Mouse (Mus musculus) stomach, embryonic 15.5 days (tissue): Measurements from ENCODE around the gene Foxl1. TPM values are rescaled to one million over a fixed set of nuclear protein-coding genes. Genes with fewer than 3 reads are reported as not detected.
A peak's percentile ranks its signal among the peaks of the same experiment; 100 is the strongest.

Experiments
- ATAC-seq: fragments of 200-750 bp; cut with Nextera tagmentation; 2 replicates; pipeline ENCODE4 v1.8.0; 2017; ENCODE audit warnings: low read depth, moderate number of reproducible peaks, moderate TSS enrichment; ENCODE audit not compliant: insufficient read depth, low FRiP score
- H3K27ac ChIP-seq: fragments of 300-500 bp; sonication (generic); 2 replicates; pipeline ENCODE4 v1.5.1; 2015; ENCODE audit warnings: mild to moderate bottlenecking, inconsistent platforms
- H3K27me3 ChIP-seq: fragments of 300-500 bp; sonication (generic); replicated peaks from 2 replicates; pipeline ENCODE4 v1.6.1; 2015; ENCODE audit warnings: inconsistent platforms
- H3K36me3 ChIP-seq: fragments of 300-500 bp; sonication (generic); 2 replicates; pipeline ENCODE4 v1.6.1; 2015; ENCODE audit warnings: inconsistent platforms
- H3K4me1 ChIP-seq: fragments of 300-500 bp; sonication (generic); 2 replicates; pipeline ENCODE4 v1.6.1; 2015; ENCODE audit warnings: inconsistent platforms
- H3K4me2 ChIP-seq: fragments of 300-500 bp; sonication (generic); 2 replicates; pipeline ENCODE4 v1.6.1; 2015; ENCODE audit warnings: mild to moderate bottlenecking, inconsistent platforms
- H3K4me3 ChIP-seq: fragments of 300-500 bp; sonication (generic); replicated peaks from 2 replicates; pipeline ENCODE4 v1.5.1; 2015; ENCODE audit warnings: inconsistent platforms
- H3K9ac ChIP-seq: fragments of 300-500 bp; sonication (generic); 2 replicates; pipeline ENCODE4 v1.6.1; 2015; ENCODE audit warnings: inconsistent platforms
- H3K9me3 ChIP-seq: fragments of 300-500 bp; sonication (generic); 2 replicates; pipeline ENCODE4 v1.6.1; 2016; ENCODE audit warnings: inconsistent platforms
- WGBS: fragments of 180-500 bp; shearing (Covaris S2); methylation state at CpG from one replicate; pipeline ENCODE4 v1.1.7; 2015; 5-methylcytosine and 5-hydroxymethylcytosine counted together
- polyA plus RNA-seq: library from polyadenylated mRNA; unstranded; fragments of >200 nt; fragmentation: Nextera tagmentation; extraction: Ambion mirVana; gene quantifications from 2 replicates; pipeline ENCODE4 v1.2.1, GENCODE M21; 2015

Foxl1 gene
- polyA plus RNA-seq, 1 experiment from 2014 or later = 7.2 TPM

GRCm38 (mm10) chr8:121085011-121085410 lies 42.7 kb upstream of the Foxl1 start:
- ATAC-seq = no peak
- peak overlapping the region; percentile 89 for H3K27ac ChIP-seq
- no peaks in the 10 kb centered on the region for H3K9me3 ChIP-seq
- H3K9ac ChIP-seq = peak overlapping the region; percentile 68
- H3K27me3 ChIP-seq = peaks cover 78% of the 10 kb centered on the region
- H3K4me1 ChIP-seq = peaks cover 9% of the 10 kb centered on the region; the same call in 1 of the 2 replicates
- peak overlapping the region; percentile 82 for H3K4me2 ChIP-seq
- WGBS = 4% methylated on average over 30 of the region's 30 CpGs
- H3K4me3 ChIP-seq = peak overlapping the region; percentile 68
- H3K36me3 ChIP-seq = no peaks in the 10 kb centered on the region

- Histone ChIP-seq H3K36me3 (no peaks in the 10 kb centered on the region), H3K4me2 (peak overlapping the region; percentile 82), H3K9me3 (no peaks in the 10 kb centered on the region), H3K27ac (peak overlapping the region; percentile 89), H3K4me1 (peaks cover 9% of the 10 kb centered on the region; the same call in 1 of the 2 replicates), H3K27me3 (peaks cover 76% of the 10 kb centered on the region), H3K9ac (peak overlapping the region; percentile 68), H3K4me3 (peak overlapping the region; percentile 68)
- WGBS = 34% methylated on average over 3 of the region's 3 CpGs
- ATAC-seq = no peak
These were observed 42.2 kb upstream of the Foxl1 start for GRCm38 (mm10) chr8:121085561-121085960.

- Histone ChIP-seq H3K4me2 (peak overlapping the region; percentile 82), H3K4me3 (peak overlapping the region; percentile 68), H3K27me3 (peaks cover 78% of the 10 kb centered on the region), H3K4me1 (peaks cover 13% of the 10 kb centered on the region), H3K27ac (peak overlapping the region; percentile 89), H3K36me3 (no peaks in the 10 kb centered on the region), H3K9ac (peak overlapping the region; percentile 68), H3K9me3 (no peaks in the 10 kb centered on the region)
- ATAC-seq = no peak
- 21% methylated on average over 19 of the region's 19 CpGs for WGBS
These were observed 41.5 kb upstream of the Foxl1 start for GRCm38 (mm10) chr8:121086004-121086900.

DNA sequence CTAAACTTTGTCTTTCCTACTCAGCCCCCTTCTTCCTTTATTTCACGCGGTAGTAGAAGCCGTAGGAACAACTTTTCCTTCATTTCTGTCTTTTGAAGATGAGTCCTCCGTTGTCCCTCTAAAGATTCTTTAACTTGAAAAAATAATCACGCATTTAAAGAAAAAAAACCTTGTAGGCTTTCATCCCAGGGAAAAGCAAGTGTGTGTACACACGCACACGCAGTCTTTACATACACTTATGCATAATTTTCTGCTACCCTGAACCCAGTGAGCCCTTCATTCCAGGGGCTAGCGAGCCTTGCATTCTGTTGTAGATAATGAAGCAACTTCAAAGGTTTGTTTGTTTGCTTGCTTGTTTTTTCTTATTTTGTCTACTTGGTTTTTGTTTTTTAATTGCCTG lies 39.5 kb upstream of the Foxl1 start:
- H3K27me3 ChIP-seq = peaks cover 72% of the 10 kb centered on the region
- H3K9me3 ChIP-seq = no peaks in the 10 kb centered on the region
- peak overlapping the region; percentile 68 for H3K4me3 ChIP-seq
- 19% methylated on average over 8 of the region's 8 CpGs for WGBS
- no peak overlapping the region for H3K27ac ChIP-seq
- H3K9ac ChIP-seq = peak overlapping the region; percentile 14; the same call in 1 of the 2 replicates
- ATAC-seq = no peak
- peak overlapping the region; percentile 82 for H3K4me2 ChIP-seq
- H3K36me3 ChIP-seq = no peaks in the 10 kb centered on the region
- peaks cover 16% of the 10 kb centered on the region for H3K4me1 ChIP-seq

- Histone ChIP-seq H3K4me3 (peak overlapping the region; percentile 68), H3K27ac (peak overlapping the region; percentile 74), H3K36me3 (no peaks in the 10 kb centered on the region), H3K4me1 (peaks cover 15% of the 10 kb centered on the region), H3K9me3 (no peaks in the 10 kb centered on the region), H3K4me2 (peak overlapping the region; percentile 82), H3K9ac (peak overlapping the region; percentile 52), H3K27me3 (peaks cover 64% of the 10 kb centered on the region)
- no peak for ATAC-seq
- WGBS = 8% methylated on average over 40 of the region's 40 CpGs
These were observed 38.7 kb upstream of the Foxl1 start for GRCm38 (mm10) chr8:121088871-121089630.

DNA sequence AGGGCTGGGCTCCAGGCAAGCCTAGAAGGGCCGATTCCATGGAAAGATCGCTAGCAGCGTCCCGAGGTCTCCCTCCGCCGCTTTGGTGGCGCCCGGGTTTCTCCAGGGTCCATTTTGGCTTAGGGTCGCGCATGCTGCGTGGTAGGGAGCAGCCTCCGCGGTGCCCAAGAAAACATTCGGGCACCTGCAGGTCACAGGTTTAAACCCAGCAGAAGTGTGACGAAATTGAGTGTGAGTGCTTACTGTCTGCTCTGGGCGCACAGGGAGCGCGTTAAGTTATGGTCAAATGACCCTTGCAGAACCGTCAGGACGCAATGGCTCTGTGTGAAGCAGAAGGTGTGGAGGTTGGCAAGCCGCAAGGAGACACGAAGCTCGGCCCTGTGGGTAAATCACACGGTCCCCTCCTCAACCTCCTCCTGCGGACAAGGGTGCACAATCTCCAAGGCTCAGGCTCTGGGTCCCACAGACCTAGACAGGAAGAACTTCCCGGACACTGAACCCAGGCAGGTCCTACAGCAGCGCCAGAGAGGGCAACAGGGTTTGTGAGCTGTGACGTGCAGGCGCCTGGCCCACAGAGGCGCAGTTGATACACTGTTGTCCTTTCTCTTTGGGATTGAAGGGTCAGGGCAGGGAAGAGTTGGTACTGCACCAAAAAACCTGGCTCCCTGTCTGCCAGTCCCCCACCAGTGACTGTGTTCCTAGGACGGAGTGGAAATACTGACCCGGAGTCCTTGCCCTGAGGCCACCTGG lies 37.9 kb upstream of the Foxl1 start:
- H3K9me3 ChIP-seq = no peaks in the 10 kb centered on the region
- no peaks in the 10 kb centered on the region for H3K36me3 ChIP-seq
- H3K27me3 ChIP-seq = peaks cover 57% of the 10 kb centered on the region
- no peak for ATAC-seq
- H3K4me1 ChIP-seq = peaks cover 15% of the 10 kb centered on the region
- 11% methylated on average over 32 of the region's 32 CpGs for WGBS
- peak overlapping the region; percentile 68 for H3K4me3 ChIP-seq
- H3K27ac ChIP-seq = peak overlapping the region; percentile 74
- peak overlapping the region; percentile 52 for H3K9ac ChIP-seq
- H3K4me2 ChIP-seq = peak overlapping the region; percentile 82

DNA sequence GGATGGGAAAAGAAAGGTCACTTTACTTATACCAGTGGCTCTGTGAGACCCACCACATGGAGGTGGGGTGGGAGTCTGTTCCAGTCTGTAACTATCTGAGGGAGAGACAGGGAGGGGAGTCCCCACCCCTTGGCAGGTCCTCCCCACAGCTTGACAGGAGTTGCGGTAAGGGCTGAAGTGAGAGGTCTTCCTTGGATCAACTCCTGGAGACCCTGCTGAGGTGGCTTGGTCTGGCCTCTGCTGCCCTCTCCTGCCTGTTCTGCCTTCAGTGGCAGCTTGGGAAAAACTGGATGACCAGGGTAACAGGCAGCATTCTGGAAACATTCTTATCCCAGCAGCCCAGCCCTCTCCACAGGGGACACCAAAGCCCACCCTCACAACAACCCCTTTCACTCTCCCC lies 37.0 kb upstream of the Foxl1 start:
- H3K4me2 ChIP-seq = peak overlapping the region; percentile 82
- H3K4me3 ChIP-seq = peak overlapping the region; percentile 68; the same call in 1 of the 2 replicates
- peaks cover 15% of the 10 kb centered on the region for H3K4me1 ChIP-seq
- 14% methylated on average over 1 of the region's 1 CpGs for WGBS
- 0 out of 2 replicates have a peak overlapping the region, but pooled peaks have one; percentile 19 for H3K9ac ChIP-seq
- peaks cover 48% of the 10 kb centered on the region for H3K27me3 ChIP-seq
- no peak for ATAC-seq
- no peaks in the 10 kb centered on the region for H3K36me3 ChIP-seq
- no peaks in the 10 kb centered on the region for H3K9me3 ChIP-seq
- peak overlapping the region; percentile 74 for H3K27ac ChIP-seq

DNA sequence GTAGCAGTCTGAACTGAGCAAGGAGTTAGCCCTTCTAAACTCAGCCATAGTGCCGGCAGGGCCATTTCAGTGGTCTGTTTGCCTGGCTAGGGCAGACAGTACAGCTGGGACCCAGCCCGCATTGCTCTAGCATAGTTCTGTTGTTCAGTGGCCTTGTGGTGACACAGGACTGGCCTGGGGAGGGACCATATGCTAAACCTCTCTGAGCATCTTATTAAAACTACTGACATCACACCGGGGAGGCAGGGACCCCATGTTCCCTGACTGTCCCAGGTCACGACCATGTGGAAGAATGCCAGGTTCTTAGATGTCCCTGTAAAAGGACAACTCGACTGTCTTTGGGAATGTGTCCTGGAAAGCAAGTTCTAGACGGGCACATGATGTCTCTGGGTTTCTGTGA lies 35.6 kb upstream of the Foxl1 start:
- Histone ChIP-seq H3K9me3 (no peaks in the 10 kb centered on the region), H3K9ac (no peak overlapping the region), H3K4me3 (no peak overlapping the region), H3K36me3 (0 out of 2 replicates have a peak, but pooled peaks cover 2% of the 10 kb centered on the region), H3K4me1 (peaks cover 15% of the 10 kb centered on the region), H3K27ac (peak overlapping the region; percentile 74; the same call in 1 of the 2 replicates), H3K27me3 (peaks cover 37% of the 10 kb centered on the region), H3K4me2 (peak overlapping the region; percentile 29; the same call in 1 of the 2 replicates)
- 16% methylated on average over 6 of the region's 6 CpGs for WGBS
- ATAC-seq = peak; percentile 33

GRCm38 (mm10) chr8:121092627-121093026 lies 35.1 kb upstream of the Foxl1 start:
- Histone ChIP-seq H3K27me3 (peaks cover 37% of the 10 kb centered on the region), H3K4me1 (peaks cover 15% of the 10 kb centered on the region), H3K4me2 (peak overlapping the region; percentile 29; the same call in 1 of the 2 replicates), H3K4me3 (no peak overlapping the region), H3K9me3 (no peaks in the 10 kb centered on the region), H3K9ac (no peak overlapping the region), H3K27ac (no peak overlapping the region), H3K36me3 (peaks cover 7% of the 10 kb centered on the region; the same call in 1 of the 2 replicates)
- WGBS = 2% methylated on average over 16 of the region's 16 CpGs
- peak; percentile 57 for ATAC-seq

GRCm38 (mm10) chr8:121093496-121093895 lies 34.2 kb upstream of the Foxl1 start:
- Histone ChIP-seq H3K27me3 (peaks cover 37% of the 10 kb centered on the region), H3K9me3 (no peaks in the 10 kb centered on the region), H3K9ac (no peak overlapping the region), H3K36me3 (peaks cover 14% of the 10 kb centered on the region), H3K27ac (no peak overlapping the region), H3K4me1 (peaks cover 15% of the 10 kb centered on the region), H3K4me3 (no peak overlapping the region), H3K4me2 (no peak overlapping the region)
- 63% methylated on average over 6 of the region's 6 CpGs for WGBS
- no peak for ATAC-seq
